Mouse (Mus musculus) liver, postnatal 0 days (tissue): ENCODE measurements around the gene Slc35d1. TPM values are rescaled to one million over a fixed set of nuclear protein-coding genes. Genes with fewer than 3 reads are reported as not detected.

Experiments used
- ATAC-seq: fragments of 200-750 bp; cut with Nextera tagmentation; 2 replicates; pipeline ENCODE4 v1.8.0; 2017; ENCODE audit warnings: mild to moderate bottlenecking, moderate library complexity
- DNase-seq: peaks from one replicate; pipeline ENCODE4 v3.0.0-alpha.2; 2016
- H3K27ac ChIP-seq: fragments of 300-500 bp; sonication (generic); 2 replicates; pipeline ENCODE4 v1.5.1; 2014; ENCODE audit warnings: antibody characterized with exemption, moderate library complexity, mild to moderate bottlenecking, low read depth
- H3K27me3 ChIP-seq: fragments of 300-500 bp; sonication (generic); 2 replicates; pipeline ENCODE4 v1.6.1; 2014; ENCODE audit warnings: low read length, control low read depth, mixed read lengths; ENCODE audit not compliant: insufficient read depth
- H3K36me3 ChIP-seq: fragments of 300-500 bp; sonication (generic); replicated peaks from 2 replicates; pipeline ENCODE4 v1.6.1; 2014; ENCODE audit warnings: mild to moderate bottlenecking, control low read depth, low read length, moderate library complexity, mixed read lengths; ENCODE audit not compliant: insufficient read depth
- H3K4me1 ChIP-seq: fragments of 300-500 bp; sonication (generic); 2 replicates; pipeline ENCODE4 v1.6.1; 2014; ENCODE audit warnings: antibody characterized with exemption, mild to moderate bottlenecking, control low read depth; ENCODE audit not compliant: insufficient read depth
- H3K4me2 ChIP-seq: fragments of 300-500 bp; sonication (generic); 2 replicates; pipeline ENCODE4 v1.6.1; 2014; ENCODE audit warnings: low read depth, mild to moderate bottlenecking, low read length, moderate library complexity, mixed read lengths
- H3K4me3 ChIP-seq: fragments of 300-500 bp; sonication (generic); 2 replicates; pipeline ENCODE4 v1.5.1; 2014; ENCODE audit warnings: low read depth, low read length
- H3K9ac ChIP-seq: fragments of 300-500 bp; sonication (generic); replicated peaks from 2 replicates; pipeline ENCODE4 v1.6.1; 2014; ENCODE audit warnings: mild to moderate bottlenecking, moderate library complexity
- H3K9me3 ChIP-seq: fragments of 300-500 bp; sonication (generic); 2 replicates; pipeline ENCODE4 v1.6.1; 2016; ENCODE audit warnings: mild to moderate bottlenecking, control low read depth, low read length, mixed read lengths
- CTCF ChIP-seq: sonication (generic); IDR thresholded peaks from 2 replicates; pipeline ENCODE4 v1.5.1; 2016; ENCODE audit warnings: antibody characterized with exemption, low read depth
- EP300 ChIP-seq: IDR thresholded peaks from 2 replicates; pipeline ENCODE4 v1.6.1; 2016; ENCODE audit warnings: antibody characterized with exemption, low read depth, mild to moderate bottlenecking
- WGBS: fragments of 180-500 bp; shearing (Covaris S2); extraction: QIAGEN DNeasy Blood & Tissue Kit; methylation state at CpG from one replicate; pipeline ENCODE4 v1.1.7; 2014; ENCODE audit not compliant: insufficient replicate concordance; 5-methylcytosine and 5-hydroxymethylcytosine counted together
- polyA plus RNA-seq: library from polyadenylated mRNA; unstranded; fragments of >200 nt; fragmentation: Nextera tagmentation; extraction: Ambion mirVana; gene quantifications from 2 replicates; pipeline ENCODE4 v1.2.1, GENCODE M21; 2015

Slc35d1 gene
- polyA plus RNA-seq, 1 experiment from 2014 or later: 10.0 TPM

DNA sequence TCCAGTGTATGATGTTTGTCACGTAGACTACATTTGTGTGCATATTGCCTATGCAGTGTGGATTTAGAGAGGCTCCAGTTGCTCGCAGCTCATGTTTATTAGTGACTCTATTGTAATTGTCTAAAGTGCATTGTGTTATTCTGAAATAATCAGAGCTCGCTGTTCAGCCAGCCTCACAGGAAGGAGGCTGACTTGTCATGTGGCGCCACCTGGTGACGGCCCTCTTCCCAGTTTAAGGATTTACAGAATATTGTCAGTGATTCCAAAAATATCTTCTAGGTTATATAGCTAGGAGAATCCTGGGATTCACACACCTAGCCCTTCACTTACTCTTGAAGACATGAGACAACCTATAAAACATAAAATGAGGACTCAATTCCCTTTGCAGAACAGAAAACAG, 68.6 kb downstream of the Slc35d1 start:
- no peak overlapping the region for H3K27ac ChIP-seq
- H3K9ac ChIP-seq: no peak overlapping the region
- peaks cover 74% of the 10 kb centered on the region for H3K36me3 ChIP-seq
- no peak overlapping the region for H3K4me3 ChIP-seq
- ATAC-seq (no peak), DNase-seq (peak; percentile 81)
- WGBS: 45% methylated on average over 5 of the region's 5 CpGs
- TF ChIP-seq EP300: no peak
- peak; percentile 83 for TF ChIP-seq CTCF
- no peaks in the 10 kb centered on the region for H3K9me3 ChIP-seq
- H3K4me1 ChIP-seq: no peaks in the 10 kb centered on the region
- no peaks in the 10 kb centered on the region for H3K27me3 ChIP-seq
- H3K4me2 ChIP-seq: no peak overlapping the region

DNA sequence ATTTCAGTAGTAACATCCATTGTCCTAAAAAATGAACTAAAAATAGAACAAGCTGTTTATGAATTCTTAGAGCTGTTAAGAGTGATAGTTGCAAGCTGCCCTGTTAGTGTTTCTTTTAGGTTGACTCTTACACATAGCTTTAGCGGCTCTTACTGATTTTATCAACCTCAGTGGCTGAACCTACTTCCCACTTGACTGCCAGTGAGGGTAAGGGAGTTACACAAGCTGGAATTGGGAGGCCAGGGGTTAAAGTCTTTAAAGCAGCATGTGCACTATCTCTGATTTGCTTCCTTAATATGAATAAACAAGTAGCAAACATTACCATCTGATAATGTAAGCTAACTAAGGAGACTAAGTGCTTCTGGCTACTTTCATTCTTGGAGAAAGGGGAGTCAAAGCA, 78.0 kb downstream of the Slc35d1 start:
- WGBS: 40% methylated on average over 1 of the region's 1 CpGs
- peaks cover 68% of the 10 kb centered on the region for H3K36me3 ChIP-seq

DNA sequence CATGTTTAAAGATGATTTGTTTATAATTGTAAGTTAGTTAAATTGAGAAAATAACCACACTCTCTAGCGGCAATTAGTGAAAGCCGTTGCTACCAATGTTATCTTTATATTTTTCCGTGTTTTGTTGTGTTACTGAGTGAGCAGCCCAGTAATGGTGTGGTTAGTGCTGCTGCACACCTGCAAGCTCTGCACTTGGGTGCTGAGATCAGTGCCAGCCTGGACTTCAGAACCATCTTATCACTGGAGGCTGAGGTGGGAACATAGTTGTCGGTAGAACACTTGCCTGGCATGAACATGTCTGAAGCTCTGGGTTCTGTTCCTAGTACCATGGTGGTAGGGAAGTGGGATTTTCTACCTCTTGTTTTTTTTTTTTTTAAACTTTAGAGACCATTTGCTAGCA, 88.4 kb downstream of the Slc35d1 start:
- no peaks in the 10 kb centered on the region for H3K27me3 ChIP-seq
- H3K9ac ChIP-seq: no peak overlapping the region
- H3K4me2 ChIP-seq: no peak overlapping the region
- ATAC-seq: no peak
- peaks cover 11% of the 10 kb centered on the region for H3K4me1 ChIP-seq
- H3K9me3 ChIP-seq: no peaks in the 10 kb centered on the region
- no peak for TF ChIP-seq CTCF
- TF ChIP-seq EP300: no peak
- no peak for DNase-seq
- H3K4me3 ChIP-seq: no peak overlapping the region
- H3K27ac ChIP-seq: no peak overlapping the region
- H3K36me3 ChIP-seq: peaks cover 10% of the 10 kb centered on the region
- 72% methylated on average over 4 of the region's 4 CpGs for WGBS

More for the DNA sequence above, 78.0 kb downstream of the Slc35d1 start:
- DNase-seq: no peak
- H3K27ac ChIP-seq: no peak overlapping the region
- no peak for TF ChIP-seq EP300
- TF ChIP-seq CTCF: no peak
- no peaks in the 10 kb centered on the region for H3K4me1 ChIP-seq
- H3K9ac ChIP-seq: no peak overlapping the region
- H3K4me2 ChIP-seq: no peak overlapping the region
- no peaks in the 10 kb centered on the region for H3K27me3 ChIP-seq
- ATAC-seq: no peak
- no peak overlapping the region for H3K4me3 ChIP-seq
- no peaks in the 10 kb centered on the region for H3K9me3 ChIP-seq

DNA sequence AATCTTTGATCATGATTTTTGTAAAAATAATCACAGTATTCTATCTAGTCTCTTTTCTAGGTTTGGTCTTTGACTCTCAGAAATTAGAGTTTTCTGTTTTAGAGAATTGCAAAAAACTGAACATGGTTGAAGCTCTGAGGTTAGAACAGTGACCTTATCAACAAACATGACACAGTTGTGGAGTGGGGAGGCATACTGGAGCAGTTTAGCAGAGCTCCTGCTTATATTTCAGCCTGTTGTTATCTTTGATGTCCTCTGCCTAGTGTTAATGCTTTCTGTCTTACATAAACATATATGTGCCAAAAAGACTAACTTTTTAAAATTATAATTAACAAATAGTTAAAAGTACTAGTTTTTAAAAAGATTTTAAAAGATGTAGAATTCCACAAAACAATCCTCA, 91.4 kb downstream of the Slc35d1 start:
- peaks cover 18% of the 10 kb centered on the region for H3K4me1 ChIP-seq
- DNase-seq (no peak), ATAC-seq (no peak)
- H3K4me3 ChIP-seq: no peak overlapping the region
- no peak overlapping the region for H3K27ac ChIP-seq
- no peak for TF ChIP-seq CTCF
- no peak for TF ChIP-seq EP300
- H3K9ac ChIP-seq: no peak overlapping the region
- no peaks in the 10 kb centered on the region for H3K36me3 ChIP-seq
- H3K27me3 ChIP-seq: no peaks in the 10 kb centered on the region
- no peak overlapping the region for H3K4me2 ChIP-seq
- no peaks in the 10 kb centered on the region for H3K9me3 ChIP-seq

DNA sequence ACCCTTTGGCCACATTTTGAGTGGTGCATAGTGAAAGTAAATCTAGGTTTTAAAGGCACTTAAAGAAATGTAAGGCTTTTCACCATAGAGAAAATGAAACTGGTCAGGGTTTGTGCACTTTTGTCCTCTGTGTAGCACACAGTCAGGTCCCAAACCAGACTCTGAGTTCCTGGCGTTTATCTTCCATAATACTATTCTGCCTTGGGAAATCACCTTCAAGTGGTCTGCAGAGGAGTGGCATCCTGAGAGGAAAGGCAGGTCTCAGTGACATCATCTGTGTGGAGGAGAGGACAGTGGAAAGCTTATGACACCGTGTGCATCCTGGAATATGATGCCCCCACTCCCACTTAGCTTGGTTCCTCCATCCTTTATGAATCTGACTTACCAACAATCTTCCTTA, 91.9 kb downstream of the Slc35d1 start:
- peak overlapping the region; percentile 66 for H3K4me2 ChIP-seq
- peak overlapping the region; percentile 17 for H3K4me3 ChIP-seq
- ATAC-seq (no peak), DNase-seq (no peak)
- H3K27ac ChIP-seq: peak overlapping the region; percentile 41
- no peaks in the 10 kb centered on the region for H3K27me3 ChIP-seq
- H3K9me3 ChIP-seq: no peaks in the 10 kb centered on the region
- 0 out of 2 replicates have a peak overlapping the region, but pooled peaks have one; percentile 13 for H3K9ac ChIP-seq
- H3K36me3 ChIP-seq: no peaks in the 10 kb centered on the region
- peaks cover 18% of the 10 kb centered on the region for H3K4me1 ChIP-seq
- TF ChIP-seq EP300: no peak
- TF ChIP-seq CTCF: no peak
- WGBS: 36% methylated on average over 2 of the region's 2 CpGs

DNA sequence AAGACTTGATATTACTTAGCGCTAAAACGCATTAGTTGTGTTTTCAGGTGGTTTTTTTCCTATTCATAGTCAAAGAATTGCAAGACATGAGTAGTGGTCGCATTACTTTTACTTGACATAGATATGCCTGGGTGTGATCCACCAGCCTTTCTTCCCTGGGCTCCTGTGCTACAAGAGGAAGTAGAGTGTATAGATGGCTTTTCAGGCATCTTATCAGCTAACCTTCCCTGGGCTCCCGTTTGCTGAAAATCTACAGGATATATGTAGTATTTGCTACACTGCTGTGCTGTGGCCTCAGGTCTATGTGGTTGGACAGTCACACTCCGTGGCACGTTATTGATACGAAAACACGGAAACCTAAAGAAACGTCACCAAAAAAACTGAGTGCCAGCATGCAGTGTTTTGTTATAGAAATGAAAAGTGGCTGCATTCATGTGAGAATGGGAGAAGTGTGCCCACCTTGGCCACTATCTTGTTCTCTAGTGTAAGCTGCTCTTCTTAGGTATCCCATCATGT, 94.0 kb downstream of the Slc35d1 start:
- 45% methylated on average over 9 of the region's 9 CpGs for WGBS
- no peak for ATAC-seq
- Histone ChIP-seq H3K9me3 (no peaks in the 10 kb centered on the region), H3K4me1 (peaks cover 18% of the 10 kb centered on the region), H3K27me3 (no peaks in the 10 kb centered on the region), H3K4me2 (peak overlapping the region; percentile 66), H3K36me3 (peaks cover 5% of the 10 kb centered on the region), H3K9ac (peak overlapping the region; percentile 95), H3K4me3 (peak overlapping the region; percentile 90), H3K27ac (peak overlapping the region; percentile 99)
- no peak for DNase-seq
- no peak; the same call in 1 of the 2 replicates for TF ChIP-seq EP300

Other genes with a start within 250 kb of the Slc35d1 start
- gene Tctex1d1, start 236.6 kb downstream of the Slc35d1 start, polyA plus RNA-seq: not detected in 2 replicates
- not detected in 2 replicates for gene Insl5, start 188.3 kb downstream of the Slc35d1 start, polyA plus RNA-seq
- gene Mier1, start 100.8 kb downstream of the Slc35d1 start, polyA plus RNA-seq: 22.6 and 25.4 TPM in 2 replicates
- 0.06 and 0.12 TPM in 2 replicates for gene Wdr78, start 100.6 kb downstream of the Slc35d1 start, polyA plus RNA-seq
- gene 4921539E11Rik, start 75.7 kb upstream of the Slc35d1 start, polyA plus RNA-seq: not detected in 2 replicates
- 10.3 and 11.4 TPM in 2 replicates for gene Oma1, start 98.6 kb upstream of the Slc35d1 start, polyA plus RNA-seq